Mouse (Mus musculus): ENCODE measurements around the gene Klk1. TPM values are rescaled to one million over a fixed set of nuclear protein-coding genes. Genes with fewer than 3 reads are reported as not detected.

The Klk1 gene
- polyA plus RNA-seq, 1 experiment from 2014 or later: not detected

- no peak within 1 kb of the TSS for H3K4me3 ChIP-seq
- no peak within 1 kb of the TSS for H3K27ac ChIP-seq (replicated peaks)
- 66% methylated on average over 4 of the region's 4 CpGs for WGBS
- no peak within 1 kb of the TSS for H3K4me2 ChIP-seq
- H3K4me1 ChIP-seq: peaks cover 11% of the 10 kb centered on the region
- H3K36me3 ChIP-seq: peaks cover 20% of the 10 kb centered on the region
- no peak for ATAC-seq (ENCODE audit: extremely low read depth, insufficient number of reproducible peaks, low FRiP score, low TSS enrichment)
- no peak within 1 kb of the TSS for H3K9ac ChIP-seq
- peaks cover 19% of the 10 kb centered on the region for H3K27me3 ChIP-seq (replicated peaks)
- no peaks in the 10 kb centered on the region for H3K9me3 ChIP-seq
These were observed 32.1 kb downstream of the Klk1 start, which contains the start of gene Acp4 for GRCm38 (mm10) chr7:44257278-44257677. Acp4 (minus strand) TSS chr7:44257378.

DNA sequence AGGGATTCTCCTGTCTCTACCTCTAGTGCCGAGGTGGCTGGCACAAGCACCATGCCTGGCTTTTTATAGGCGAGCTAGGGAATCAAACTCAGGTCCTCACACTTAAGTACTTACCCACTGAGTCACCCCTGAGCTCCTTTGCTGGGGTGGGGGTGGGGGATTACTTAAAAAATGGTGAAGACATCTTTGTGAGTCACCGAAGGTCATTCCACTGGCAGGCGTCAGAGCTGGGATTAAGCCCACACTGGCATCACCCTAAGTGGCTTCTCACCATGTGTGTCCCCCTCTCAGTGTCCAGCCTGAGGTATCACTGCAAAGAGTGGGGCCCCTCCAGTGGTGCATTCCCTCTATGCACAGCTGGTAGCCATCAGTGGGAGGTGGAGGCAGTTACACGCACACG lies 35.2 kb downstream of the Klk1 start:
- WGBS: 71% methylated on average over 6 of the region's 6 CpGs
- Histone ChIP-seq H3K36me3 (peaks cover 3% of the 10 kb centered on the region; the same call in 1 of the 2 replicates), H3K4me3 (no peak overlapping the region), H3K4me2 (no peak overlapping the region), H3K4me1 (no peaks in the 10 kb centered on the region), H3K9ac (no peak overlapping the region), H3K27ac (replicated peaks) (no peak overlapping the region), H3K27me3 (replicated peaks) (peaks cover 45% of the 10 kb centered on the region), H3K9me3 (no peaks in the 10 kb centered on the region)
- no peak for ATAC-seq (ENCODE audit: extremely low read depth, insufficient number of reproducible peaks, low FRiP score, low TSS enrichment)

DNA sequence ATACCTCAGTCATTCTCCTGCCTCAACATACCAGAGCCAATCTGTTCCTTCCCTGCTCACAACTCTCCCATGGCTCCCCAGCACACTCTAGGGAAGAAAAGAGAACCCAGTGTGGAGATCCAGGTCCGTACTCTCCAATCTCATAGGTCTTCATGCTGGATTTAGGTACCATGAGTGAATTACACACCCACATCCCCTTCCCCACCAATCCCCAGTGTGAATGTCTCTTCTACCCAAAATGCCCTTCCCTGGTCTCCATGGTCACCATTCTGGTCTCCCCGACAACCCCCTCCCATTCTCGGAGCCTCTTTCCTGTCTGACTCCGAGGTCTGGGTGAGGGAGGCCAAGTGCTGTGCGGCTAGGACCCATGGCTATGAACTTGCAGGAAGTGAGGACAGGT lies 36.0 kb downstream of the Klk1 start, which contains the start of gene Gm15517:
TSS of gene Gm15517 (plus strand) at position 301 of the 400 bp plus-strand sequence.
- no peak within 1 kb of the TSS for H3K27ac ChIP-seq (replicated peaks)
- H3K4me2 ChIP-seq: no peak within 1 kb of the TSS
- peaks cover 50% of the 10 kb centered on the region for H3K27me3 ChIP-seq (replicated peaks)
- H3K9ac ChIP-seq: no peak within 1 kb of the TSS
- no peak within 1 kb of the TSS for H3K4me3 ChIP-seq
- WGBS: 51% methylated on average over 5 of the region's 5 CpGs
- no peaks in the 10 kb centered on the region for H3K9me3 ChIP-seq
- H3K4me1 ChIP-seq: no peaks in the 10 kb centered on the region
- no peak for ATAC-seq (ENCODE audit: extremely low read depth, insufficient number of reproducible peaks, low FRiP score, low TSS enrichment)
- H3K36me3 ChIP-seq: peaks cover 3% of the 10 kb centered on the region; the same call in 1 of the 2 replicates

DNA sequence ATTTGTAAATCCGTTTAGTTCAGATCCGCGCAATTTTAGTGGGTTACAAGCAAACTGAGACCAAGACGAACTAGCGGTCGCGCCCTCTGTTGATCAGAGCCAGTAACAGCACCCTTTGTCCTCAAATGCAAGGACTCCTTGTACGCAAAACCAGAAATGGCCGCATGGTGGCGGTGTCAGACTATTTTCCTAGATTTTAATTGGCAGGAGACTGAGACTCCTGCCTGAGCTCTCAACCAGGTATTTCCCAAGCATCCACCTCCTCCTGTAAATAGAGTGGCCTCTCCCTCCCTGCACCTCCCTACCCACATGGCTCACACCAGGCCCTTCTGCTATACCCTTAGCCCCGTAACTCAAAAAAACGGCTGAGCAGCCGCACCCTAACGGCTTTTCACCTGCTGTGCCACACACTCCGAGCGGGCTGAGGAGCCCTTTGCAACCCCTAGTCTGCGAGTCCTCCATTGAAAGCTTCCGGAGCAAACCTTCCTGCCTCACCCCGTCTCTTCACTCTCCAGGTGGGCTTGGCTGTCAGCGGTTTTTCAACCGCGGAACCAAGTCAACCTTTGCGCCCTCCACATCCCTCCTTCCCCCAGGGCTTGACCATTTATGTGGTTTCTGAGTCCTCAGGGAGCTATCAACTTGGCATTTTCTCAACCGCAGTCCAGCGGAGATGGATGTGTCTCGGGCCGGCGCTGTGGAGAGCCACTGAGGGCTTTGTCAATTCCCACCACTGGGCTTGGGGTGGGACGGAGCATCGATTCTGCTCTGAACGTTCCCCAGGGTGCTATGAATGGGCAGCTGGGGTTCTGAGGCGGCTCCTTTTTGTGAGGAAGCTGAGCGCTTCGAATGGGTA lies 37.9 kb downstream of the Klk1 start:
- H3K4me3 ChIP-seq: peak overlapping the region; percentile 13; the same call in 1 of the 2 replicates
- H3K36me3 ChIP-seq: no peaks in the 10 kb centered on the region
- 4% methylated on average over 34 of the region's 34 CpGs for WGBS
- H3K9ac ChIP-seq: no peak overlapping the region; the same call in 1 of the 2 replicates
- H3K27ac ChIP-seq (replicated peaks): no peak overlapping the region
- H3K9me3 ChIP-seq: no peaks in the 10 kb centered on the region
- H3K4me1 ChIP-seq: no peaks in the 10 kb centered on the region
- no peak for ATAC-seq (ENCODE audit: extremely low read depth, insufficient number of reproducible peaks, low FRiP score, low TSS enrichment)
- H3K4me2 ChIP-seq: peak overlapping the region; percentile 51
- H3K27me3 ChIP-seq (replicated peaks): peaks cover 65% of the 10 kb centered on the region

GRCm38 (mm10) chr7:44268117-44268516 lies 43.0 kb downstream of the Klk1 start:
- WGBS: 68% methylated on average over 11 of the region's 11 CpGs
- H3K36me3 ChIP-seq: no peaks in the 10 kb centered on the region
- H3K9ac ChIP-seq: no peak overlapping the region
- no peak for ATAC-seq (ENCODE audit: extremely low read depth, insufficient number of reproducible peaks, low FRiP score, low TSS enrichment)
- H3K27ac ChIP-seq (replicated peaks): no peak overlapping the region
- H3K4me3 ChIP-seq: no peak overlapping the region
- H3K4me2 ChIP-seq: no peak overlapping the region
- H3K27me3 ChIP-seq (replicated peaks): peaks cover 61% of the 10 kb centered on the region
- H3K4me1 ChIP-seq: no peaks in the 10 kb centered on the region
- no peaks in the 10 kb centered on the region for H3K9me3 ChIP-seq

GRCm38 (mm10) chr7:44269397-44269796 lies 44.2 kb downstream of the Klk1 start:
- H3K36me3 ChIP-seq: no peaks in the 10 kb centered on the region
- H3K4me2 ChIP-seq: no peak overlapping the region
- H3K27me3 ChIP-seq (replicated peaks): peaks cover 61% of the 10 kb centered on the region
- no peaks in the 10 kb centered on the region for H3K9me3 ChIP-seq
- no peak for ATAC-seq (ENCODE audit: extremely low read depth, insufficient number of reproducible peaks, low FRiP score, low TSS enrichment)
- no peaks in the 10 kb centered on the region for H3K4me1 ChIP-seq
- H3K27ac ChIP-seq (replicated peaks): no peak overlapping the region
- WGBS: 77% methylated on average over 2 of the region's 2 CpGs
- H3K9ac ChIP-seq: no peak overlapping the region
- no peak overlapping the region for H3K4me3 ChIP-seq

GRCm38 (mm10) chr7:44271309-44271708 lies 46.1 kb downstream of the Klk1 start:
- no peak overlapping the region for H3K27ac ChIP-seq (replicated peaks)
- 65% methylated on average over 2 of the region's 2 CpGs for WGBS
- no peaks in the 10 kb centered on the region for H3K9me3 ChIP-seq
- no peaks in the 10 kb centered on the region for H3K4me1 ChIP-seq
- H3K27me3 ChIP-seq (replicated peaks): peaks cover 66% of the 10 kb centered on the region
- H3K4me2 ChIP-seq: no peak overlapping the region
- ATAC-seq (ENCODE audit: extremely low read depth, insufficient number of reproducible peaks, low FRiP score, low TSS enrichment): no peak
- no peak overlapping the region for H3K4me3 ChIP-seq
- no peaks in the 10 kb centered on the region for H3K36me3 ChIP-seq
- no peak overlapping the region for H3K9ac ChIP-seq

DNA sequence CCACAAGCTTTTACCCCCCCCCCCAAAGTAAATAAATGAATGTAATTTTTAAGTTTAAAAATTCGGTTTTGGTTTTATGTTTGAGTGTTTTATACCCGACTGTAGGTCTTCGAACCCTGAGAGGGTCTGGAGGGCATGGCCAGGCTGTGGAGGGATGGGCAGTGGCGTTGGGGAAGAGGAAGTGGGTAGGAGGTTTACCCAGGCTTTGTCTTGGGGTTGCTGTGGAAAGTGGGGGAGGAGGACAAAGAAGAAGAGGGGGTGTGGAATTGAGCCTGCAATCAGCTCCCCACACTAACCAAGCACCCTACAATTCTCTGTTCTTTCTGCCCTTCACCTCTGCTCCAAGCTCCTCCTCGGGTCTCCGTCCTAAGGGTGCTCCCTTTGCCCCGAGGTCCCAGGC lies 47.4 kb downstream of the Klk1 start:
- Histone ChIP-seq H3K27ac (replicated peaks) (no peak overlapping the region), H3K9ac (no peak overlapping the region), H3K4me2 (no peak overlapping the region), H3K27me3 (replicated peaks) (peaks cover 55% of the 10 kb centered on the region), H3K4me3 (no peak overlapping the region), H3K36me3 (no peaks in the 10 kb centered on the region), H3K9me3 (no peaks in the 10 kb centered on the region), H3K4me1 (no peaks in the 10 kb centered on the region)
- ATAC-seq (ENCODE audit: extremely low read depth, insufficient number of reproducible peaks, low FRiP score, low TSS enrichment): no peak
- WGBS: 78% methylated on average over 7 of the region's 7 CpGs

DNA sequence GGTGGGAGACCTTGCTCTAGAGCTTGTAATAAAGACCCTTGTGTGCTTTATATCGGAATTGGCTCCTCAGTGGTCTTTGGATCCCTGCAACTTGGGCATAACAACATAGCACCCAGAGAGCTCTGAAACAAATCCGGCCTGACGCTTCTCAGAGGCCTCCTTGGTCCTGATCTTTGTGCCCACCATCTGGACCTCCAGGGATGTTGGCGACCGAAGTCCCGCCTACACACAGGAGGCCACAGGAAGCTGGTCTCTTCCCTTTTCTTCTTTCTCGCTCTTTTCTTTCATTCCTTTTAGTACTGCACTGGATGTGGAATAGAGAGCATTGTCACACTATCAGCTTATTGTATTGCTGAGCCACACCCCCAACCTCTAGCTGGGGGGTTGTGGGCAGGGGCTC lies 48.3 kb downstream of the Klk1 start:
- no peak overlapping the region for H3K27ac ChIP-seq (replicated peaks)
- H3K4me2 ChIP-seq: no peak overlapping the region
- H3K36me3 ChIP-seq: no peaks in the 10 kb centered on the region
- no peaks in the 10 kb centered on the region for H3K9me3 ChIP-seq
- H3K27me3 ChIP-seq (replicated peaks): peaks cover 51% of the 10 kb centered on the region
- H3K4me1 ChIP-seq: no peaks in the 10 kb centered on the region
- no peak for ATAC-seq (ENCODE audit: extremely low read depth, insufficient number of reproducible peaks, low FRiP score, low TSS enrichment)
- 68% methylated on average over 7 of the region's 7 CpGs for WGBS
- H3K9ac ChIP-seq: no peak overlapping the region
- no peak overlapping the region for H3K4me3 ChIP-seq

DNA sequence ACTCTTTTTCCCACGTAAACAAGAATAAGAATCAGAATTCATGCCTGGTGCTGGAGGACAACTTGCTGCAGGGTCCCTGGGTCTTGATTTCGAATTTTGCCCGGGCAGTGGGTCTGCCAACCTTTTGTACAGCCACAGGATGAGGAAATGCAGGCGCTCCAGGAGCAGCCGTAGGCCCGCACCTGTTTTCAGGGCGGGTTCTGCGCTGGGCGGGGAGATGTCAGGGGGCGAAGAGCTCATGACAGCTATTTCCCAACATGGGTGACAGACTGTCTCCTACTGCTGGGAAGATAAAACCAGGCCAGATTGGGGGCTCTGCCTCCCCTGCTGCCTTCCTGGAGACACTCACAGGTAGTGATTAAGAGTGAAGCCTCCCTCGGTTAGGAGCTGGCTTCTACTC lies 48.9 kb downstream of the Klk1 start:
- H3K4me3 ChIP-seq: no peak overlapping the region
- H3K36me3 ChIP-seq: no peaks in the 10 kb centered on the region
- no peak overlapping the region for H3K4me2 ChIP-seq
- no peak overlapping the region for H3K27ac ChIP-seq (replicated peaks)
- H3K4me1 ChIP-seq: no peaks in the 10 kb centered on the region
- H3K9me3 ChIP-seq: no peaks in the 10 kb centered on the region
- H3K9ac ChIP-seq: no peak overlapping the region
- 23% methylated on average over 11 of the region's 11 CpGs for WGBS
- no peak for ATAC-seq (ENCODE audit: extremely low read depth, insufficient number of reproducible peaks, low FRiP score, low TSS enrichment)
- peaks cover 47% of the 10 kb centered on the region for H3K27me3 ChIP-seq (replicated peaks)

DNA sequence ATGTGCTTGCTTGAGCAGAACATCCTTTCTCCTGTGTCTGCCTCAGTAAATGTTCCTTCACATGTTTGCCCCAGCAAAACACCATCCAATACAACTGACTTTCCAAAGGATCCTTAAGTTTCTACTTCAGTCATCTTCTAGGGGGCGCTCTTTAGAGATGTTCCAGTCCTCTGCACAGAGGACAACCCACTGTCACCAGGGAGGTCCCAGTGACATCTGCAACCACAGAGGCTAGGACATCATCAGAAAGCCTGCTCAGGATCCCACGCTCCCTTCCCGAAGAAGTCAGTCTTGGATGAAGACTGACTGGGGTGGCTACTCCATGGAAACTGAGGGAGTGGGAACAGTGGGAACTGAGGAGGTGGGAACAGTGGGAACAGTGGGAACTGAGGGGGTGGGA lies 50.4 kb downstream of the Klk1 start:
- Histone ChIP-seq H3K9ac (no peak overlapping the region), H3K9me3 (no peaks in the 10 kb centered on the region), H3K27ac (replicated peaks) (no peak overlapping the region), H3K27me3 (replicated peaks) (peaks cover 51% of the 10 kb centered on the region), H3K4me2 (no peak overlapping the region), H3K4me3 (no peak overlapping the region), H3K36me3 (no peaks in the 10 kb centered on the region), H3K4me1 (no peaks in the 10 kb centered on the region)
- no peak for ATAC-seq (ENCODE audit: extremely low read depth, insufficient number of reproducible peaks, low FRiP score, low TSS enrichment)
- 60% methylated on average over 3 of the region's 3 CpGs for WGBS
